Mouse (Mus musculus) spleen, adult 10 weeks (tissue): ENCODE data around the gene Olfr229. TPM values are rescaled to one million over a fixed set of nuclear protein-coding genes. Genes with fewer than 3 reads are reported as not detected.

ENCODE experiments used
- polyA plus RNA-seq: library from polyadenylated mRNA; stranded (reverse); fragments of 350-450 nt; fragmentation: Illumina TruSeq; extraction: RNeasy Lipid Tissue Mini Kit (QIAGEN cat#74804); gene quantifications from one replicate; pipeline ENCODE4 v1.2.3, GENCODE M21; 2015; ENCODE audit warnings: low replicate concordance; ENCODE audit not compliant: insufficient read depth

The Olfr229 gene
- not detected for polyA plus RNA-seq

GRCm38 (mm10) chr9:39907036-39907435 lies at the start of gene Olfr229:
Gene Olfr229, plus strand, starts transcription at chr9:39907336.

DNA sequence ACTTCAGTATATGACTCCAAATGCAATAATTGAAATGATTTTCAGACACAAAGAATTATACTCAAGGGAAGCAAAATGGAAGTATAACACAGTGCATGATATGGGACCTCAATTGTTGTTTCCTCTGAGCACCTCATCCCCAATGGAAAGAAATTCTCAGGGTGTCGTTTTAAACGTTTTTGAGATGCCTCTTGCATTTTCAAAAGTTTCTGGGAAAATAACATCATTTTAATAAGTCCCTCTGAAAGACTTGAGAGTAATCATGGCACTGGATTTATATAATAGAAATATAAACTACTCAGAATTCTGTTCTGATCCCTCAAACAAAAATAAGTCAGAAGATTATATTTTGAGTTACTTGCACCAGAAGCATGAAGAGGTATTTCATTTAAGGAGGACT lies 41.0 kb upstream of the Olfr229 start, which contains the start of gene Olfr972:
Gene Olfr972 (plus strand): TSS at position 301 of the 400 bp plus-strand sequence.

DNA sequence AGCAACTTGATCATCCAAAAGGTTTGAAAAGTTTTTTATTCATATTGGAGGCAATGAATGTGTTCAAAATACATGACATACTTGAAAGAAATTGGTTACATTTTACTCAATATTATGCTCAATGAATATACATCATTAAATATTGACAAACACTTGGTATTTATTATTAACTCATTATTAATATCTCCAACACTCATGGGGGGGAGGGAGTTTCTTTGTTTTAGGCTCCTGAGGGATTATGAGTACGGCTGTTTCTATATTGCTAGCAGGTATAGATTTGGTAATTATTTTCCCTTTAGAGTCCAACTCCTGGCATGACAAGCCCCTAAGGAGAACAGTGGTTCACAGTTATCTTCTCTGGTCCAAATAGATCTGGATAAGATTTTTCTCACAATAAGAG lies 30.1 kb downstream of the Olfr229 start, which contains the start of gene Olfr974:
Gene Olfr974 (plus strand): TSS at position 301 of the 400 bp plus-strand sequence.

GRCm38 (mm10) chr9:39951946-39952345 lies 44.8 kb downstream of the Olfr229 start, which contains the start of gene Olfr975:
Gene Olfr975, minus strand, starts transcription at chr9:39952046.

DNA sequence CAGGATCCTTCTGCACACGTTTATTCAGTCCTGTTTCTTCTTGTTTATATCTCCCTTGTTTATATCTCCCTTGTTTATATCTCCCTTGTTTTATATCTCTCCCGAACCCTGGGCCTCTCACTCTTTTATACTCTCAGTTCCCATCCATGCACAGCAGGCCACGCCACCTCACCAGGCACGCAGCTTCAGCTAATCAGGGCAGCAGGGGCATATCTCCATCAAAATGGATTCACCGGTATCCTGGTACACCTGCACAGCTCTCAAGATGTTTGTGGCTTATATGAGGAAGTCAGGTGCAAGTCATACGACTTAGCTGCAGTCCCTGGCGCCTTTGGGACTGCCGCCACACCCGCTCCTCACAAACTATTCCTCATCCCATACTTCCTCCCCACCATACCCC lies 53.9 kb downstream of the Olfr229 start, which contains the start of gene Olfr976:
Gene Olfr976 (minus strand): TSS at position 101 of the 400 bp plus-strand sequence.

Other genes with a start within 250 kb of the Olfr229 start
- not detected for gene Olfr963, start 240.1 kb upstream of the Olfr229 start, polyA plus RNA-seq
- not detected for gene Olfr149, start 200.2 kb upstream of the Olfr229 start, polyA plus RNA-seq
- gene Olfr965, start 196.0 kb upstream of the Olfr229 start, polyA plus RNA-seq = not detected
- gene Olfr150, start 176.4 kb upstream of the Olfr229 start, polyA plus RNA-seq = not detected
- gene Olfr967, start 161.1 kb upstream of the Olfr229 start, polyA plus RNA-seq = not detected
- not detected for gene Olfr968, start 124.1 kb upstream of the Olfr229 start, polyA plus RNA-seq
- not detected for gene Olfr969, start 116.4 kb upstream of the Olfr229 start, polyA plus RNA-seq
- gene Olfr970, start 98.5 kb upstream of the Olfr229 start, polyA plus RNA-seq = not detected
- not detected for gene Olfr971, start 70.5 kb upstream of the Olfr229 start, polyA plus RNA-seq
- gene Olfr972, start 40.9 kb upstream of the Olfr229 start, polyA plus RNA-seq = not detected
- gene Olfr974, start 30.2 kb downstream of the Olfr229 start, polyA plus RNA-seq = not detected
- gene Olfr975, start 44.7 kb downstream of the Olfr229 start, polyA plus RNA-seq = not detected
- gene Olfr976, start 53.8 kb downstream of the Olfr229 start, polyA plus RNA-seq = not detected
- not detected for gene Olfr978, start 84.8 kb downstream of the Olfr229 start, polyA plus RNA-seq
- not detected for gene Olfr979, start 96.1 kb downstream of the Olfr229 start, polyA plus RNA-seq
- gene Olfr980, start 102.2 kb downstream of the Olfr229 start, polyA plus RNA-seq = not detected
- not detected for gene Olfr981, start 114.1 kb downstream of the Olfr229 start, polyA plus RNA-seq
- gene Olfr982, start 166.5 kb downstream of the Olfr229 start, polyA plus RNA-seq = not detected
- not detected for gene Olfr983, start 186.3 kb downstream of the Olfr229 start, polyA plus RNA-seq
- not detected for gene Olfr984, start 206.9 kb downstream of the Olfr229 start, polyA plus RNA-seq
- gene Olfr985, start 222.8 kb downstream of the Olfr229 start, polyA plus RNA-seq = not detected
- gene Tmem225, start 240.8 kb downstream of the Olfr229 start, polyA plus RNA-seq = not detected